Mouse (Mus musculus): ENCODE measurements at regions not wholly inside any gene's neighbourhood (a gene's known extent, or its start where the extent isn't known, plus 50 kb on each side); places are given as distances from the start of the nearest gene placed in this dataset.

DNA sequence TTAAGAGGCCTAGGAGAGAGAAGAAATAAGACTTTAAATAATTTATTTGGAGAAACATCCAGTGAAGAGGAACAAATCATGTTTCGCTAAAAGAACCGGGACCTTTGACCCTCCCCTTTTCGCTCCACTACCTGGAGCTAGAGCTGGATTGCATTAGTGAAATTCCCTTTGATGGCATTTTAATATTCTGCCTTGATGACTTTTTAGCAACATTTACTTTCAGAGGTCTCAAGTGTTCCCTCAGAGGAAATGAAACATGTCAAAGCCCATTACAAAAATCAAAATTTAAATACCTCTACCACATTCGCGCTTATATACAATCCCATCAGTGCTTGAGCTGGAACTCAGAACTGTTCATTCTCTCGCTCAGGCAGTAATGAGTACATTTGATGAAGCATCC lies 297.0 kb upstream of the Gm10295 start:
- DNase-seq (ENCODE audit: low spot score): no peak

DNA sequence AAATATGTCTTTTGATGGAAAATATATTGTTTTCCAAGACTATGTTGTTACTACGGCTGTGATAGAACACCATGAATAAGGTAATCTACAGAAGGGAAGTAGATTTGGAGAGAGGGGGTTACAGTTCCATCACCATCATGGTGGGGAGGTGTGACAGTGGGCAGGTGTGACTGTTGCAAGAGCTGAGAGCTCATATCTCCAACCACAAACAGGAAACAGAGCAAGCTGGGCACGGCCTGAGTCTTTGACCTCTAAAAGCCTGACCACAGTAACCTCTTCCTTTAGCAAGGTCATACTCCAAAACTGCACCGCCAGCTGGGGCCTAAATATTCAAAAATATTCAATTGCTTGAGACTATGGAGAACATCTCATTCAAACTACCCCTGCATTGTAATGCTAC lies 295.7 kb upstream of the Gm10295 start:
- DNase-seq (ENCODE audit: low spot score): no peak

DNA sequence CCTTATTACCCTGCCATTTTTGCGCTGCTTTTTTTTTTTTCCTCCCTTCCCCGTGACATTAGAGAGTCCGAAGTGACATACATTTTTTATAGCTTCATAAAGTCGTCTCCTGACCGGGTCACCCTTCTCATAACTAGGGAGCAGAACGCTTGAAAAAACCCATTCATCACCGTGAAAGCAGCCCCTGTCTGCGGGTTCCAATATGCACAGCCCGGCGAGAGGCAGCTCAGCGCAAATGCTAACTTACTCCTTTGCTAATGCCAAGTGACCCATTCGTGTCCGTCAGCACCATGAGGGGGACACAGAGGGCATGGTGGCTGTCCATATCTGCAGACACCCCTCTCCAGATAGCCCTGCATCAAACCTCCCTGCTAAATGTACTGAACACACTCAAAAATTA lies 271.8 kb upstream of the Gm10295 start:
- DNase-seq (ENCODE audit: low spot score): peak; percentile 33

DNA sequence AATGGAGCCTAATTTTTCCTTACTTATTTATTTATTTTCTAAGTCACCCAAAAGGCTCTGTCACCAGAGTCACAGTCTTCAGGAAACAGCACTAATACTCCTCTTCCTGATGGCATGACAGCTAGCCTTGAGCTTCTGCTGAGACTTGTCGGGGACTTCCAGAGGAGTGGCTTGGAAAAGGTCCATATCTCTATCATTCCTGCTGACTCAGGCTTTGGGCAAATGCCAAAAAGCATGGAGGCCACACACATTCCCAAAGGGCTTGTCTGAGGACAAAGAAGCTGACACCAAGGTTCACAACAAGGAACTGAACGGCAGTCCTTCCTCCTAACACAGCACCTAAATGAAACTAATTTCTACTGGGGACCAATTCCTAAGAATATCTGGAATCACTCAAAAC lies 251.9 kb upstream of the Gm10295 start:
- DNase-seq (ENCODE audit: low spot score): no peak

DNA sequence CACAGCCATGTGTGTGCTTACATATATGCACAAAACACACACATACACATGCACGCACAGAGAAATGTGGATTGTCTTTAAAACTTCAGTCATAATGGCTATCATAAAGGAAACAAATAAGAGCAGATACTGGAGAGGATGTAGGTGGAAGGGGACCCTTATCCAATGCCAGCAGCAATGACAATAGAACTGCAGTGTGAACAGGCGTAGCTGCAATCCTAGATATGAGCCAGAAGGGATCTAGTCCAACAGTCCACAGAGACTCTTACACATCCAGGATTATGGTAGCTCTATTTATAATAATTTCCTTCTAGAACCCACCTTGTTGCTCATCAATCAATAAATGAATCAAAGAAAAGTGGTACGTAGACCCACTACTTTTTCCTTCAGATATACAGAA lies 245.5 kb upstream of the Gm10295 start:
- no peak for DNase-seq (ENCODE audit: low spot score)

DNA sequence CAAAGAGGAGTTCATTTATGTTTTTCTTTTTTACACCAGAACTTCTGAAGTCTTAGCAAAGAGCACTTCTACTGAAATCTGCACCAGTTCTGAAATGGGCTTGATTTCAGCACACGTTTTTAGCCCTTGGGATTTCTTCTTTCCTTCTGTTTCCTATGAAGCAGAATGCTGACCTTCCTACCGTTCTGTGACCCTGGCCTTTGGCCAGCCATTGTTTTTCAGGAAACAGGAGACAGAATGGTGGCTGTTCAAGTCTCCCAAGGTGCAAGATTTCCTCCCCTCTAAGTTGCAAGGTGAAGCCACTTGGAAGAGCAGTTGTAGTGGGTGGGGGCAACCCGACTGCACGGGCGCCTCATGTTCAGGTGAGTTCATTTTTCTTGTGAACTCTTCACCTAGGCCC lies 236.3 kb upstream of the Gm10295 start:
- no peak for DNase-seq (ENCODE audit: low spot score)

DNA sequence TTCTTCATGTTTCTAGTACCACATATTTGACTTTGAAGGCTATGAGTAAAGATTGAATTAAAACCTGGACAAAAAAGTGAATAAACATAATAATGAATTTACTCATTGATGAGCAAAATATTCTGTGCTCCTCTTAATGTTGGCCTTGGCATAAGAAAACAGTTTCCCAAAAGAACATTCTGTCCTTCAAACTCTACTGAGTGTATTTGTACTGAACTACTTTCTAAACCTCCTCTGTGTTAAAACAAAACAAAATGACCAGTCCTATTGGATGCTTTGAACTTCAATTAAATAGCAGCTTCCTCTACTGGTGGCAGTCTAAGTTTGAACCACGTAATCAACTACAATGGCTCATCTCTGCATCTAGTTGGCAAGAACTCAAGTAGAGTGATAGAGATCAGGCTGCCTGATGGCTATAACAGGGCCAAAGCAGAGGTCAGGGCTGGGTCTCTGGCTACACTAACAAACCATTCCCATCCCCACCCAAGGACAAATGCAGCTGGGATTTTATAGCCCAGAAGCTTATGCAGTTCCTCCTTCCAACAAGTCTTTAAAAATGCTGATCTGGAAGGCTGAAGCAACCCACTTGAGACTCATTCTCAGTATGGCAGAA lies 232.3 kb upstream of the Gm10295 start:
- no peak for DNase-seq (ENCODE audit: low spot score)

DNA sequence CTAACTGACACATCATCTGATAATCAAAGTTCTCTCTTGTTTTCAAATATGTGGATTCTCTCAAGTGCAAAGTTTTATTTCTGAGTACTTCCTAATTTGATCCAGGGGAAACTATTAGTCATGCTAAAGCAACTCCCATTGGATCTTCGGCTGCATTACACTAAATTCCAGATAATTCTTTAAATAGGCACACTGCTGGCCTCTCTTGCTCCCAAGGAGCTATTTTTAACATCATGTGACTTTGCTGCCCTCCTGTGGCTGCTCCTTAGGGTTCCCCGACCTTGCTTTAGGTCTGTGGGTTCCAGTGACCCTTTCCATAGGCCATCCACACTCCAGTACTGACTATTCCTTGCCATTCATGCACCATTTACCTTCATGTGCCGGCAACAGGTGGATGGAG lies 230.5 kb upstream of the Gm10295 start:
- peak; percentile 75 for DNase-seq (ENCODE audit: low spot score)

DNA sequence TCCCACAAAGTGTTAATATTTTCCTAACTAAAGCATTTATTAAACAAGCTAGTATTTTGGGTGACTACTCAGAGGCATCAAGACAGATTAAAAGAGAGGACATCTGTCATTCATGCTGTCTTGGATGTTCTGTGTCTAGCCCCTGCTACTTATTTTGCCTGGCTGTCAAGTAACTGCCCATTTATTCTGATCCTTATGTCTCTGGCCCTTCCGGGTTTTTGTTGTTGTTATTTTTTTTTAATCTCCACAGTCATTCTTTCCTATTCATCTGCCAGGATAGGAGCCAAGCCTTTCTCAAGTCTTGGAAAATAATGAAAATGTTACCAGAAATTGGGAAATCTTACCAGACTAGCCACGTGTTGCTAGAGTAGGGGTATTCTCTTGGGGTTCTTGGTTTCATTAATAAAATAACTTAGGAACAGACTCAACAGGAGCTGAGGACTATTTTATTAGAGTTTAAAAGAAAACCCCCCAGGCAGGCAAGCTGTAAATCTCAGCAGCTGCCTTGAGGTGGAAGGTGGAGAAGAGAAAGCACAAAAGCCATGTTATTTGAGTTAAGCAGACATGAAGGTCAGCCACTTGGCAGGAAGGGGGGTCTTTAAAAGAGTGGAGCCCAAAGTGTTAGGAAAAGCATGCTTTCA lies 209.1 kb upstream of the Gm10295 start:
- DNase-seq (ENCODE audit: low spot score): no peak

DNA sequence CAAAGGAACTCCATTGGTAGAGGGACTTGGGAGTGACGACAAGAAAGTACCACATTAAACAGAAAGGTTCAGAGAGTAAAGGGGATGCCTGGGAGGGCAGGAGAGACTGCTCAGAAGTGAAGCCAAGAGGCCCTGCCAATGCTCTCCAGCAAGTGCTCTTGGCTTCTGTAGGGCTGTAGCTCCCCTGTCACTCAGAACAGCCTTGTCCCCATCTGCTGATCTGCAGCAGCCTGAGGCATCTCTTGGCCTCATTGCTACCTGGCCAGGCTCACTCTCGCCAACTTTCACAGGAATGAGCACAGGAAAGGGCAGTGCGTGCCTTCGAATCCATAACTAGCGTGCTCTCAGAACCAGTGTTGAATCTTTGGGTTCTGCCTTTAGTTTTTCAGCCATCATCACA lies 205.2 kb upstream of the Gm10295 start:
- no peak for DNase-seq (ENCODE audit: low spot score)

DNA sequence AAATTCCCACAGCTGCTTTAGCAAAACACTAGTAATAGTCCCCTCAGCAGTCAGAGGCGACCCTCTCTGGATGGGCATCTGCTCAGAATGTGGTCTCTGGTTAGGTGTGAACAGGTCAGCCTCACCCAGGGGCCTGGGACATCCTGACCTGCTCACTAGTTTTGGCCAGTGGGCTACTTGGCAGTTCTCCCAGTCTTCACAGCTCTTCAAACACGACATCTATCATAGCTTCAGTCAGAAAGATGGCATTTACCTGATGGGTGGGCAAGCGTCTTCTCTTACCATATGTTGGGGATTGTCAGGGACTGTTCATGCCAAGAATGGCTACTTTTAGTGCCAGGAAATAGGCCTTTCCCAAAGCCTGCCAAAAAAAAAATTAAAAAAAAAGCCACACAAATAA lies 204.2 kb upstream of the Gm10295 start:
- DNase-seq (ENCODE audit: low spot score): no peak

DNA sequence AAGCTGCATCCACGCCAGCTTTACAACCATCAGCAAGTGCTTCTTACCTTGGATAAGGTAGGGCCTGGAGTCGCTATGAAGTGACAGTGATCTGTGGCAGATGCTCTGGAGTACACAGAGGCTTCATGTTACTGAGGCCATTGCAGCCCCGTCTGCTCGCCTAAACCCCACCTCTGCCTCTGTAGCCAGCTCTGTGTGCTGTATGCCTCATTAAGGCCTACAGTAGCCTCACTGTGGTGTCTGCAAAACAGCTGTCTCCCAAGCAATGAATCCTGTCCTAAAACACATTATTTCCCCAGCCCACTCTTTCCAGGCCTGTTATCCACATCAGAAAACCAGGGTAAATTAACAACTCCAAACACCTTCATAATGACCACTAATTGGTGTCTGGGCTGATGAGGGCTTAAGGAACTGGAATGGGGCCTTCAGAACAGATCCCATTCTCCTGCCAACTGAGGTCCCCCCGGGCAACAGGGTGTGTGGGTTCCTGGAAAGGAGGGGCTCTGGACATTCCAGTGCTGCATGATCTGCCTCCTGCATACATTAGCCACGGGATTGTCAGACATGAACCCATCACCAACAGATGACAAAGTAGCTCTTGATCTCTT lies 195.4 kb upstream of the Gm10295 start:
- DNase-seq (ENCODE audit: low spot score): peak; percentile 8

DNA sequence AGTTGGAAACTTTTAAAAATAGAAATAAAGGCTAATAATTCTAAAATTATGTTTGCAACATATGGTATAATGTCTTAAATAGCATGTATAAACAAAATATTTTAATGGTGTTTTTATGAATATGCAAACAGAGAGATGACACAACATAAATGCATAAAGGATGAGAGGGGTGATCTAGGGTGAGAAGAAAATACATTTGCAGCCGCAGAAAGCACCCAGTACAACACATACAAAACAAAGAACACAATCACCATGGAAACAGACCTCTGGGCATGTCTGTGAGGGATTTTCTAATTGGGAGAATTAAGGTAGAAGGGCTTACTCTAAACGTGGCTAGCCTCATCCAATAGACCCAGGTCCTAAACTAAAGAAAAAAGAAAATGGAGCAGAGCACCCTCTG lies 190.2 kb upstream of the Gm10295 start:
- DNase-seq (ENCODE audit: low spot score): no peak

DNA sequence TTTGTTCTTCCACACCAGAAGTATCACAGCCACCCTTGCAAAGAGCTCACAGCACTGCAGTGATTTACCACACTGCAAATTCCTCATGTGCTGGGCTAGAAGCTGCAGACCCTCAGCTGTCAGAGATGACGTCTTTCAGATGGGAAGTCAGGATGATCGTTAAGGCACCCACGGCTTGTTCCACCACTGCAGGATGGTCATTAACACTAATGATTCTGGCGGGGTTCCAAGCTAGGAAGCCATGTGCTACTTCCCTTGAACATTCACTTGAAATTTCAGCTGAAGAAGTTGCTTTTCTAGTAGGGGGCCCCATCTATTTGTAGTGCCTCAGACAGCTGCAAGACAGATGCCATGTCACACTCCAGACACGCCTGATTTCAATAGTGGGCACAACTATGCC lies 181.8 kb upstream of the Gm10295 start:
- DNase-seq (ENCODE audit: low spot score): peak; percentile 34

DNA sequence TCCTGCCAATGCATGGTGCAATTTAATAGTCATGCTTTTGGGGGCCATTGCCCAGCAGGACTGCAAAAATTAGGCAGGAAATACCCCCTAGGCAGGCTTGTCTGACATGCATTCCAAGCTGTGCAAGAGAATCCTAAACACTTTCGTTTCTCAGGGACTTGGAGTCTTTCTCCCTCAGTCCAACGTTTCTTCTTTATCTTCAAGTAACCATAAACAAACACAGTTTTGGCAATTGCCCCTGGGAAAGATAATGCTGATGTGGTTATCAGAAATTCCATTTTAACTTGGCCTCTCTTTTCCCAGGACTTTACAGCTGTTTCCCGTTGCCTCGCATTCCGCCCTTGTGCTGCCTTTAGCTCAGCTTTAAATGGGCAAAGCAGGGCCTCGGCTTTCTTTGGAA lies 180.2 kb upstream of the Gm10295 start:
- no peak for DNase-seq (ENCODE audit: low spot score)

DNA sequence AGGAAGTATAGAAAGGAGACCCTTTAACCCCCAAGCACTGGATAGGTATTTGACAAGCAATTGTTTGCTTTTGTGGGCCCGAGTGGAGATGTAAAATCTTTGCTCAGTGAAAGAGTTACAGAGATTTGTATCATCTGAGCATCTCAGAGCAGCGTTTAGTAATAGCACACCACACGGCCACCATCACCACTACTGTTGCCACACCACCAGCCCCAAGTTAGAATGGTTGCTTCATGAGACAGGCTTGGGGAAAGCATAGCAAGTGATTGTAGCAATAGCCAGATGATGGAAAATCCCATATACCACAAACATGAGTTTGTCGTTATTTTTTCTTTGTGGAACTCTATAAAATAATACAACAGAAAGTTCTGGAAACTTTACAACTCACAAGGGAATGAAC lies 179.6 kb upstream of the Gm10295 start:
- no peak for DNase-seq (ENCODE audit: low spot score)

DNA sequence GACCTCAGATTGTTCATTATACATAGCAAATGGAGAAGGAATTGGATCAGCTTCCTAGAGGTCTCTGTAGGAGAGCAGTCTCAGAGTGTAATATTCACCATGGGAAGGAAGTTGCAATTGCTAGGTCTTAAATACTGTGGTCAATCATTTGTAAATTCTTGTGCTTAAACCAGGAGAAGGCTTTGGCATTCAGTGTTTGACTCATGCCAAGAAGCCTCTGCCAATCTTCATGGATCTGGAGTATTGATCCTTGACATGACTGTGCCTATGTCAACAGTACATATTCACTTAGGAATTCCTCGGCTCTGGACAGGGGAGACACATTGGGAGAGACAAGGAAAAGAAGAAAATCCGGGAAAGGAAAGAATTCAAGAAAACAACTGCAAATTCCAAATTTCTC lies 174.9 kb upstream of the Gm10295 start:
- DNase-seq (ENCODE audit: low spot score): no peak

DNA sequence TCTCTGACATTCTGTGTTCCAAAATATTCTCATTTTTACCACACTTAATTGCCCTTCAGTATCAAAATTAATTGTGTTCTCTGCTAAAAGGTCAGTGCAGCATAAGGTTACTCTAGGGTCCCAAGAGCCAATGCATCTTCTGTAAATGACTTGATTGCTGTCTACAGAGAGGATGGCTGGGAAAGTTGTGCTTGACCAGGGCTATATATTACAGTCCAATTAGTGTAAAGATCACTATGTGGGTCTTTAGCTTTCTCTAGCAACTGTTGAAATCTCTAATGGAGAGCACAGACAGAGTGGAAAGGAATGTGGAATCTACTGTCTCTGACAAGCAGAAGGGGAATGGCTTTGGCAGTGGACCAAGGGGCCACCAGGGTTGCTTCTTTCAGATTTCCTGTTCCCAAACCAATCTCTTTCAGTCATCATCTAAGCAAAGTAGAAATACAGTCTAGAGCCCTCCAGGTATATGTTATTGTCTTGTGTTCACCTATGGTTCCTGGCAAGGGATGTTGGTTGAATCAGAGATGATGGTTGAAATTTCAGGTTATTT lies 173.4 kb upstream of the Gm10295 start:
- DNase-seq (ENCODE audit: low spot score): no peak

DNA sequence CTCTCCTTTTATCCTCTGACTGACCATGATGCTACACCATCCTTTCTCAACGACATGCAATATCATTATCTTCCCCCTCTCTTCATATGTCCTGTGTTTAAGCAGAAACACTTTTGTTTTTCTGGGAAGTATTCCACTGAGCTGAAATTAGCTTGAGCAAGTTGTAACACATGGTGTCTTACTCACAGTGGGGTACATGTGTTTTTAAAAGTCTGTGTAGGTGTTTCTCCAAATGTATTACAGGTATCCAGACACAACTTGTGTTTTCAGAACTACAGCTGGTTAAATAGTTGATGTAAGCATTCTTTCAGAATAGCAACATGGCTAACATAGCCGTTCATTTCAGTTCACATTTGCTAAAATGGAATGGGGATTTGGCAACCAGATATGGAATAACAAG lies 172.8 kb upstream of the Gm10295 start:
- DNase-seq (ENCODE audit: low spot score): no peak

DNA sequence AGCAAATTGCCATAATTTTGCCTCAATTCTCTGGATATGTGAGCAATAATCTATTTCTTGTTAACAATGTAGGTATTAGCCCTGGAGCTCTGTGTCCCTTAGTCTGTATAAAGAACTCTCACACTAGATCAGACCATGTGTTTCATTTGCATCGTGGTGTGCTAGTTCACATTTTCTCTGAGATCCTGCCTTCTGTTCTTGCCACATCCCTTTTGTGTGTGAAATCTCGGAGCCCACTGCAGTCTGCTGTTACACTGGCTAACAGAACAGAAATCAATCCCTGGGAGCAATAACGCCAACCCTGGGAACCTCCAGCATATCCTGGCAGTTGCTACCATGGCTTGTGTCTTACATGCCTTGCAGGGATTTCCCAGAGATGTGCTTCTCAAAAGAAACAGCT lies 156.1 kb upstream of the Gm10295 start:
- DNase-seq (ENCODE audit: low spot score): no peak

DNA sequence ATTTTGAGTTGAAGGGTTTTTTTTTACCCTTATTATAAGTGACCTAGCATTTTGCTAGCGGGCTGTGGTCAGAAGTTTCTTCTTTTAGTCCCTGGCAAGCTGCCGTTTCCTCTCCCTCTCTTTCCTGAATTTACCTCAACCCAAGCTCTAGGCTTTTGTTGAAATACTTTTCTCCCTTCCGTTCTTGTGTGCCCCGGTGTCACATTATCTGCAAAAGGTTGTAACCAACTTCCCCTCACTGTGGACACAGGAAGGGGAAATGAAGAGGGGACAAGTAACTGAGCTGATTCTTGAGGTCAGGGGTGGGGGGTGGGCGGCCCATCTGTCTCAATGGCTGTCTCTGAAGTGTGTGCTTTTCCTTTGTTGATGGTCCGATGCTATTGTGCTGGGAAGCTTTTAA lies 149.4 kb upstream of the Gm10295 start:
- DNase-seq (ENCODE audit: low spot score): no peak

DNA sequence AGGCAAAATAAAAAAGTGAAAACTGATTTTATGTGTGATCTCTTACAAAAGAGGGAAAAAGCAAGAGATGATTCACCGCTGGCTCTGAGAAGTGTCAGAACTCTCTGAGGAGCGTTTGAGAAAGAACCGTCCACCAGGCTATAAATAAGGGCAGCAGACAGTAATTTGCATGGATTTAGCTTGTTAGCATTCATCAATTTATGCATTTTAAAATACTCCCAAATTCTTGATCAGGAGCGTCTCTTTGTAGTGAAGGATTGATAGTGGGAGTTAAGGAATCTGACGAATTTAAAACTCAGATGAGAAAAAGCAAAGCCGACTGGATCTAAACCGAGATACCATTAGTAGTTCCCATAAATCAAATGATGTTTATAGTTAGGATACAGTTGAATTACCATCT lies 146.8 kb upstream of the Gm10295 start:
- DNase-seq (ENCODE audit: low spot score): no peak

DNA sequence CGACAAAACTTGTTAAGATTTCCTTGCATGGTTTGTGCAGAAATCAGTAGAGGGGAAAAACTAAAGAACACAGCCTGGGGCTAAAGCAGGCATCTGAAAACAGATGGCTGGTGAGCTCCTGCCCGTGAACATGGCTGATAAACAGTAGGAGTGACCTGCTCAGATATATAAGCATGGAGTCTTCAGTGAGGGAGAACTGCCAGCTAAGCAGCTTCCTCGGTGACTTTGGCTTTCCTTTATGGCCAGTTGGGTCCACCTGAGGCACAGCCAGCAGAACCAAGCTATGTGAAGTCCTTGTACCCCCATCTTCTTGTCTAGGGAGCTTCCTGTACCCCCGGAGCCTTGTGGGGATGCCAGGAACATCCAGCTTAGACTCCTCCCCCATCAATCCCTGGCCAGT lies 139.8 kb upstream of the Gm10295 start:
- DNase-seq (ENCODE audit: low spot score): no peak

All from retina, embryonic 14.5 days (tissue).